Mouse (Mus musculus): Measurements from ENCODE around the gene Tmem51. TPM values are rescaled to one million over a fixed set of nuclear protein-coding genes. Genes with fewer than 3 reads are reported as not detected.

The Tmem51 gene
- polyA plus RNA-seq, 1 experiment from 2014 or later = 14.2 TPM

DNA sequence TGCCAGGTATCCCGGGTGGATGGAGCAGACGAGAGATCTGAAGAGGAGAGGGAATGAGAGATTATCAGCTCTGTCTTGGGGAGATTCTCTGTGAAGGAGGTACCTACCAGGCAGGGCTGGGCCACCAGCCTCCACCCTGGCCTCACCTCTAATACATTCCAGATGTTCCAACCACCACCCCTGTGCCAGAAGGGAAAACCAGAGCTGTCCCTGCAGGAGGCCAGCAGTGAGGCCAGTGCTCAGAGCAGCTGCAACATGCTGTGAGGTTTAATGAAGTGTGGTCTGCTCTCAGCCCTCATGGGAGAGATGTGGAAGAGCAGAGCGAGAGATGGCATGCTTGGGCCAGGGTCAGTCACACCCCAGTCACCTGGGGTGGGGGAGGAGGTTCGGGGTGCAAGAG, 46.2 kb downstream of the Tmem51 start:
- 23% methylated on average over 4 of the region's 4 CpGs for WGBS
- ATAC-seq (ENCODE audit: low FRiP score, low read depth) = peak; percentile 48; the same call in 1 of the 2 replicates
- Histone ChIP-seq H3K4me2 (replicated peaks) (0 out of 2 replicates have a peak overlapping the region, but pooled peaks have one; percentile 7), H3K36me3 (peaks cover 18% of the 10 kb centered on the region), H3K9me3 (no peaks in the 10 kb centered on the region), H3K27me3 (no peaks in the 10 kb centered on the region), H3K4me1 (peaks cover 42% of the 10 kb centered on the region), H3K27ac (0 out of 2 replicates have a peak overlapping the region, but pooled peaks have one; percentile 22), H3K9ac (no peak overlapping the region), H3K4me3 (no peak overlapping the region)

DNA sequence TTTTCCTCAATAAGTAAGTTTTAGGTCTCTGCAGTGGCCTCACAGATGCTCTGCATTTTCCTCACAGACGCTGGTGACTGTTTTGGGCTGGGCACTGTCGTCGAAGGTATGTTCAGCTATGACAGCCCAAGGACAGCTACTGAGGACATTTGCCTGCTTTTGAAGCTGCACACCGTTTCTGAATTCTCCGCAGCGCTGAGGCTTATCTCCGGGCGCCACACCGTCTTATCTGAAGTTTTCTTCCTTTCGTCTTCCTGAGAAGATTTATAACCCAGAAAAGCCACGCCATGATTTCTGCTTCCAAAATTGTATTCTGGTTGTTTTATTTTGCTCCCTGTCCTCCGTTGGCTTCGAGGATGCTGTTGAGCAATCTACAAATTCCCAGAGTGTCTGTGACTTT, 55.6 kb downstream of the Tmem51 start:
- H3K27ac ChIP-seq = no peak overlapping the region
- no peak overlapping the region for H3K4me2 ChIP-seq (replicated peaks)
- H3K9me3 ChIP-seq = no peaks in the 10 kb centered on the region
- H3K4me3 ChIP-seq = no peak overlapping the region
- no peak overlapping the region for H3K9ac ChIP-seq
- peaks cover 21% of the 10 kb centered on the region for H3K36me3 ChIP-seq
- no peaks in the 10 kb centered on the region for H3K27me3 ChIP-seq
- H3K4me1 ChIP-seq = no peaks in the 10 kb centered on the region
- WGBS = 74% methylated on average over 13 of the region's 13 CpGs
- no peak for ATAC-seq (ENCODE audit: low FRiP score, low read depth)

- WGBS = 54% methylated on average over 2 of the region's 2 CpGs
- H3K4me1 ChIP-seq = no peaks in the 10 kb centered on the region
- no peak for ATAC-seq (ENCODE audit: low FRiP score, low read depth)
- peaks cover 14% of the 10 kb centered on the region for H3K36me3 ChIP-seq
- H3K27ac ChIP-seq = no peak overlapping the region
- H3K27me3 ChIP-seq = no peaks in the 10 kb centered on the region
- no peaks in the 10 kb centered on the region for H3K9me3 ChIP-seq
- no peak overlapping the region for H3K4me2 ChIP-seq (replicated peaks)
- no peak overlapping the region for H3K9ac ChIP-seq
- H3K4me3 ChIP-seq = no peak overlapping the region
Measured at GRCm38 (mm10) chr4:142026965-142027364, 57.1 kb downstream of the Tmem51 start.

- ATAC-seq (ENCODE audit: low FRiP score, low read depth) = no peak
- WGBS = 94% methylated on average over 2 of the region's 2 CpGs
- Histone ChIP-seq H3K4me3 (no peak overlapping the region), H3K27ac (no peak overlapping the region), H3K4me1 (no peaks in the 10 kb centered on the region), H3K9me3 (no peaks in the 10 kb centered on the region), H3K4me2 (replicated peaks) (no peak overlapping the region), H3K9ac (no peak overlapping the region), H3K36me3 (no peaks in the 10 kb centered on the region), H3K27me3 (no peaks in the 10 kb centered on the region)
Measured at GRCm38 (mm10) chr4:142024536-142024935, 59.6 kb downstream of the Tmem51 start.

DNA sequence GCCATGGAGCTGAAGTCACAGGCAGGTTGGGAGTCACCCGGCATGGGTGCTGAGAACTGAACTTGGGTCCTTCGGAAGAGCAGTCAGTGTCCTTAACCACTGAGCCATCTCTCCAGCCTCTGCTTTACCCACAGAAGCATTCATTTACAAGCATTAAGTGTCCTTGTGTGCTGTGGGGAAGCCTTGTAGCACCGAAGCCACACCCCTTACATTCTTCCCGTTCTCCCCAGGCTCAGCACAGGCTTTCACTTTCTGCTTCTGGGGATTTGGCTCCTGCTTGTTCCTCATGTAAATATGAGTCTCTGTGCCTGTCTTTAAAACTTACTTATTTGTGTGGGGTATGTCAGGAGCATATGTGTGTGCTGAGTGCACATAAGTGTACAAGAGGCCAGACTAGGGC, 60.9 kb downstream of the Tmem51 start:
- no peak for ATAC-seq (ENCODE audit: low FRiP score, low read depth)
- Histone ChIP-seq H3K9ac (no peak overlapping the region), H3K4me2 (replicated peaks) (no peak overlapping the region), H3K27me3 (no peaks in the 10 kb centered on the region), H3K4me1 (peaks cover 1% of the 10 kb centered on the region), H3K36me3 (no peaks in the 10 kb centered on the region), H3K4me3 (no peak overlapping the region), H3K27ac (no peak overlapping the region), H3K9me3 (no peaks in the 10 kb centered on the region)
- 77% methylated on average over 4 of the region's 4 CpGs for WGBS

DNA sequence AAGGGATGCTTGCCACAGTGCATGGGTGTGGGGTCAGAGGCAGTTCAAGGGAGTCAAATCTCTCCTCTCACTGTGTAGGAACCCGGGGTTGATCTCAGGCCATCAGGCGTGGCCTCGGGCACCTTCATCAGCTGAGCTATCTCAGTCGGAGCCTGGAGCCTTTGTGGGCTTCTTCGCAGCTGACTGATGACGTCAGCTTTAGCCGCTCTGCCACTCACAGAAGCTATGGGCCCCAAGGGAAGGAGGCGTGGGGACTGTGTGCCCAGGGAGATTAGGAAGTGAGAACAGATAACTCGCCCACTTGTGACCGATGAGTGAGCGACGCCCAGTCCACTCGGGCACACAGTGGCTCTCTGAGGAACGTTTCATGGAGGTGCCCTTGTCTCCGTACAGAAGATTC, 66.4 kb downstream of the Tmem51 start:
- Histone ChIP-seq H3K9me3 (no peaks in the 10 kb centered on the region), H3K27ac (no peak overlapping the region), H3K36me3 (no peaks in the 10 kb centered on the region), H3K9ac (no peak overlapping the region), H3K4me1 (peaks cover 27% of the 10 kb centered on the region), H3K4me2 (replicated peaks) (no peak overlapping the region), H3K27me3 (peaks cover 33% of the 10 kb centered on the region), H3K4me3 (no peak overlapping the region)
- no peak for ATAC-seq (ENCODE audit: low FRiP score, low read depth)
- WGBS = 50% methylated on average over 15 of the region's 15 CpGs

DNA sequence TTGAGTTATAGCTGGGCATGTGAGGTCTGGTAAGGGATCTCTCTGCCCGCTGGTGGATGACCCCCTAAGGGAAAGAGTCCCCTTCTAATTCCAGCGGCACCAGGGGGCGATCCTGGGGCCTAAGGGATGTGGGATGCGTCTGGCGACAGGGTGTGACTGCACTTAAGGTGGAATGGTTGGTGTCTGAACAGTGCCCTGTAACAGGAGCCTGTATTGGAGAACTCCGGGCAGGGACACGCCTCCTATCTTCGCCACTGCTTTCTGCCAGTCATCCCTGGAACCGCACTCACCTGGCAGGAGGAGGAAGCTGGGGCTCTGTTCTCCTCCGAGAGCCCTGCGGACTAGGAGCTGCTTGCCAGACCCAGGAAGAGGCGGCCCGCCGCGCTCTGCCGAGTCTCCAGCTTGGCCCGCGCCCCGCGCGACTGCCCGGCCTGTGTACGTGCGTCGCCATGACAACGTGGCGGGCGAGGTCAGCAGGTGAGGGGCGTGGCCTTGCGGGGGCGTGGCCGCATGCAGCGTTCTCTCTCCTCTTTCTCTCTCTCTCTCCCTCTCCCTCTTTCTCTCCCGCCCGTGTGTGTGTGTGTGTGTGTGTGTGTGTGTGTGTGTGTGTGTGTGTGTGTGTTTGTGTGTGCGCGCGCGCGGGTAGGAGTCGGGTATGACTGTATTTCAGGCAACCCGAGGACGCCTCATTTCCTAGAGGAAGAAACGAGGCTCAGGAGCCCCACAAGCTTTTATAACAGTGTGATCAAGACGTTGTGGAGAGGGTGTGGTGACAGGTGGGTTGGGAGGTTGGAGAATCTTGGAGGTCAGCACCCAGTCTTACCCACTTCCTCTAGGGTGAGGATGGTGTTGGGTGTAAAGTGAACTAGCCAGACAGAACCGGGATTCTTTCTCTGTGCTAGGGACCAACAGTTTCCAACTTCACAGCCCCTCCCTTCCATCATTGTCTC, 69.2 kb downstream of the Tmem51 start, which contains the start of gene Fhad1:
TSS of gene Fhad1 (minus strand) at position 424 of the 950 bp plus-strand sequence.
- no peaks in the 10 kb centered on the region for H3K36me3 ChIP-seq
- no peaks in the 10 kb centered on the region for H3K9me3 ChIP-seq
- ATAC-seq (ENCODE audit: low FRiP score, low read depth) = peak; percentile 83
- peaks cover 27% of the 10 kb centered on the region for H3K4me1 ChIP-seq
- H3K4me3 ChIP-seq = peak within 1 kb of the TSS; percentile 46
- H3K9ac ChIP-seq = peak within 1 kb of the TSS; percentile 35; the same call in 1 of the 2 replicates
- no peak within 1 kb of the TSS for H3K27ac ChIP-seq
- H3K4me2 ChIP-seq (replicated peaks) = peak within 1 kb of the TSS; percentile 82
- WGBS = 3% methylated on average over 42 of the region's 46 CpGs
- H3K27me3 ChIP-seq = peaks cover 33% of the 10 kb centered on the region

- H3K27ac ChIP-seq = no peak overlapping the region
- H3K4me3 ChIP-seq = no peak overlapping the region
- no peaks in the 10 kb centered on the region for H3K36me3 ChIP-seq
- H3K9ac ChIP-seq = no peak overlapping the region
- H3K4me1 ChIP-seq = peaks cover 20% of the 10 kb centered on the region
- H3K9me3 ChIP-seq = no peaks in the 10 kb centered on the region
- peaks cover 23% of the 10 kb centered on the region for H3K27me3 ChIP-seq
- no peak overlapping the region for H3K4me2 ChIP-seq (replicated peaks)
- no peak for ATAC-seq (ENCODE audit: low FRiP score, low read depth)
- 92% methylated on average over 13 of the region's 13 CpGs for WGBS
Measured at GRCm38 (mm10) chr4:142011236-142011635, 72.9 kb downstream of the Tmem51 start.

- H3K36me3 ChIP-seq = no peaks in the 10 kb centered on the region
- H3K4me3 ChIP-seq = no peak overlapping the region
- no peak for ATAC-seq (ENCODE audit: low FRiP score, low read depth)
- H3K27me3 ChIP-seq = peaks cover 20% of the 10 kb centered on the region
- peaks cover 21% of the 10 kb centered on the region for H3K4me1 ChIP-seq
- no peaks in the 10 kb centered on the region for H3K9me3 ChIP-seq
- WGBS = 76% methylated on average over 7 of the region's 7 CpGs
- H3K4me2 ChIP-seq (replicated peaks) = no peak overlapping the region
- H3K27ac ChIP-seq = no peak overlapping the region
- no peak overlapping the region for H3K9ac ChIP-seq
Measured at GRCm38 (mm10) chr4:142010441-142010840, 73.7 kb downstream of the Tmem51 start.

GRCm38 (mm10) chr4:142008206-142008605, 75.9 kb downstream of the Tmem51 start:
- H3K4me1 ChIP-seq = peaks cover 13% of the 10 kb centered on the region
- no peaks in the 10 kb centered on the region for H3K36me3 ChIP-seq
- 0 out of 2 replicates have a peak, but pooled peaks have one; percentile 12 for ATAC-seq (ENCODE audit: low FRiP score, low read depth)
- 16% methylated on average over 11 of the region's 11 CpGs for WGBS
- no peak overlapping the region for H3K4me2 ChIP-seq (replicated peaks)
- no peak overlapping the region for H3K27ac ChIP-seq
- H3K4me3 ChIP-seq = no peak overlapping the region
- H3K9me3 ChIP-seq = no peaks in the 10 kb centered on the region
- 0 out of 2 replicates have a peak overlapping the region, but pooled peaks have one; percentile 8 for H3K9ac ChIP-seq
- H3K27me3 ChIP-seq = peaks cover 4% of the 10 kb centered on the region; the same call in 1 of the 2 replicates

DNA sequence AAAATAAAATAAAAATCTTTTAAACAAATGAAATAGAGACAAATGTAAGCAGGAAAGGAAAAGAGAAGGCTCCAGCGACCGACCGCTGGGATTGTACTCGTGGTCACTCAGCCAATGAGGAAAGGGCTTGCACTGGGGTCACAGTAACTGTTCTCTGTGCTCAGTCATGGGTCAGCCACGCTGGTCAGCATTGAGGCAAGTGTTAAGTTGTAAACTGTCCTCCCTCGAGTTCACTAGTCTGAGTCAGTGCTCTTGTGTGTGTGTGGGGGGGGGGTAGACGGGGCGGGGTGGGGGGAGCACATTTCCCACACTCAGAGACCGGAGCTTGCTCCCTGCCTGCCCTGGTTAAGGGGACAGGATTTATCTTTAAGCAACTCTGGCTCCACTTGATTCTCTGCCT, 83.5 kb downstream of the Tmem51 start:
- Histone ChIP-seq H3K36me3 (no peaks in the 10 kb centered on the region), H3K9me3 (no peaks in the 10 kb centered on the region), H3K27ac (no peak overlapping the region), H3K9ac (no peak overlapping the region), H3K4me2 (replicated peaks) (no peak overlapping the region), H3K27me3 (no peaks in the 10 kb centered on the region), H3K4me3 (no peak overlapping the region), H3K4me1 (peaks cover 9% of the 10 kb centered on the region)
- WGBS = 59% methylated on average over 9 of the region's 9 CpGs
- ATAC-seq (ENCODE audit: low FRiP score, low read depth) = 0 out of 2 replicates have a peak, but pooled peaks have one; percentile 37

DNA sequence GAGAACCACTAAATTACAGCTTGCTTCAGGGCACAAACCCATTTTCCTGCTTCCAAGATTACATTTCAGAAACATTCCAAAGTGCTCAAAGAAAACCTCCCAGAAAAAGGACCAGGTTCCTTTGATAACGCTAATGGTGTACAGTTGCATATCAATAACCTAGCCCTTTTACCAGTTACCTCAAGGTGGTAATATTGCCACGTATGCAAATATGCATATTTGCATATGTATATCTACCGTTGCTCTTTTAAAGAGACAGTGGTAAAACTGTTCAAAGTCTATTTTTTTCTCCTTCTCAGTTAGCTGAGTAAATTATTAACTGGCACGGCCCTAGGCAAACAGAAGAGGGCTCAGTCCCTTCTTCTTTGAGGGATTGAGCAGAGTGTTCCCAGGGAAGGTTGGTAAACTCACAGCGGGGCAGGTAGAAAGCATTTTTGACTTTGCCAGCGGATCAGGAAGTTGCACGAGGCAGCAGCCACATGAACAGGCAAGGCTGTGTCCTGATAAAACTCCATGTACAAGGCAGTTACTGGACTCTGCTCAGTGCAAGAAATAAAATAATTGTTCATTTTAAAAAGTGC, 84.5 kb downstream of the Tmem51 start:
- no peak for ATAC-seq (ENCODE audit: low FRiP score, low read depth)
- no peaks in the 10 kb centered on the region for H3K27me3 ChIP-seq
- no peaks in the 10 kb centered on the region for H3K36me3 ChIP-seq
- H3K9me3 ChIP-seq = no peaks in the 10 kb centered on the region
- H3K9ac ChIP-seq = no peak overlapping the region
- H3K4me1 ChIP-seq = peaks cover 7% of the 10 kb centered on the region
- WGBS = 66% methylated on average over 7 of the region's 7 CpGs
- no peak overlapping the region for H3K4me3 ChIP-seq
- no peak overlapping the region for H3K4me2 ChIP-seq (replicated peaks)
- H3K27ac ChIP-seq = no peak overlapping the region

All from limb, embryonic 13.5 days (tissue).